Mouse (Mus musculus): ENCODE data around the gene Ccdc80. TPM values are rescaled to one million over a fixed set of nuclear protein-coding genes. Genes with fewer than 3 reads are reported as not detected.

Gene Ccdc80
- polyA plus RNA-seq (2012; rRNA removed) = 39.7 and 48.0 TPM in 2 replicates

DNA sequence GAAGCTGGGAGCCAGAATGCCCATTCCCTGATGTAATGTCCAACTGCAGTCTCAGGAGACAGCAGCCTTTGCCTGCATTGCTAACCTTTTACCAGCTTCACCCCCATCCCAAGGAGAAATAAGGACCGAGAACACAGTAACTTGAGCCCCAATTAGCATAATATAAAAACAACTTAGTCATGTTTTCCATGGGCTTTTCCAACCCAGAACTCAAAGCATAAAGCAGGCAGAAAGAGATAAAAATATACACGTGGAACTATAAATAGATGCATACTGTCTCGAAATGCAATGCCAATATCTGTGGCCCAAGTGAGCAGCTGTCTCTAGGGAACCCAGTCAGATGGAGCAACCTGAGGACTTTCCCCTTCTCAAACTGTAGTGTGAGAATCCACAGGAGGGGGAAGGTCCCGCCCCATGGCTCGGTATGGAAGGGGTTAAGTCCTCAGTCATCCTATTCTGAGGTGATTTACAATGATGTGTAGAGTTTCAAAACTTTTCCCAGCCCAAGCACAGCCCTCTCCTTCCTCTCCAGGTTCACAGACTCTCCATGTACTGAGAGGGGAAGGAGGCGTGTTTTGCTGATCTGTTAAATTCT lies at the start of gene Ccdc80:
Ccdc80 (plus strand) TSS at position 266 of the 595 bp plus-strand sequence.

GRCm38 (mm10) chr16:45158522-45159388 lies 65.6 kb downstream of the Ccdc80 start, which contains the start of the genes Slc35a5 and Atg3:
Gene Slc35a5, minus strand, starts transcription at chr16:45158706.
Gene Atg3, plus strand, starts transcription at chr16:45158785.

Other genes with a start within 250 kb of the Ccdc80 start
- not detected in 2 replicates for gene Cd200r2, start 226.3 kb upstream of the Ccdc80 start, polyA plus RNA-seq (2012; rRNA removed)
- gene Cd200r3, start 149.7 kb upstream of the Ccdc80 start, polyA plus RNA-seq (2012; rRNA removed) = not detected in 2 replicates
- gene Slc35a5, start 65.3 kb downstream of the Ccdc80 start, polyA plus RNA-seq (2012; rRNA removed) = 6.9 and 9.3 TPM in 2 replicates
- gene Atg3, start 65.4 kb downstream of the Ccdc80 start, polyA plus RNA-seq (2012; rRNA removed) = 22.8 and 37.4 TPM in 2 replicates
- gene Btla, start 130.9 kb downstream of the Ccdc80 start, polyA plus RNA-seq (2012; rRNA removed) = 0.15 and 0.25 TPM in 2 replicates